Mouse (Mus musculus) hindbrain, embryonic 11.5 days (tissue): Measurements from ENCODE around the gene Iqgap2. TPM values are rescaled to one million over a fixed set of nuclear protein-coding genes. Genes with fewer than 3 reads are reported as not detected.

Experiments
- polyA plus RNA-seq: library from polyadenylated mRNA; unstranded; fragments of >200 nt; fragmentation: Nextera tagmentation; extraction: Ambion mirVana; gene quantifications from 2 replicates; pipeline ENCODE4 v1.2.1, GENCODE M21; 2014

The Iqgap2 gene
- polyA plus RNA-seq, 1 experiment from 2014 or later, result 20.7 TPM

Other genes starting within 250 kb of the Iqgap2 start
- 2.8 and 3.7 TPM in 2 replicates for gene F2rl2, start 195.1 kb downstream of the Iqgap2 start, polyA plus RNA-seq
- 36.7 and 38.9 TPM in 2 replicates for gene Gm20075, start 189.5 kb upstream of the Iqgap2 start, polyA plus RNA-seq
- 0.36 TPM in 1 of 2 replicates, not detected in the other for gene Gm17190, start 190.1 kb upstream of the Iqgap2 start, polyA plus RNA-seq
- gene Sv2c, start 240.7 kb upstream of the Iqgap2 start, polyA plus RNA-seq, result 7.9 and 8.1 TPM in 2 replicates